Mouse (Mus musculus) CH12.LX (cell line): ENCODE measurements around the gene Unk. TPM values are rescaled to one million over a fixed set of nuclear protein-coding genes. Genes with fewer than 3 reads are reported as not detected.
A peak's percentile ranks its signal among the peaks of the same experiment; 100 is the strongest.

Experiments used
- DNase-seq: peaks from one replicate; pipeline ENCODE4 v3.0.0-alpha.2; 2013; ENCODE audit errors: extremely low read depth
- H3K27ac ChIP-seq: 2 replicates; pipeline ENCODE4 v1.5.1; 2012; ENCODE audit warnings: low read depth, mild to moderate bottlenecking, control low read depth, moderate library complexity; ENCODE audit not compliant: insufficient read depth
- H3K27me3 ChIP-seq: replicated peaks from 2 replicates; pipeline ENCODE3; 2012; ENCODE audit warnings: inconsistent platforms
- H3K36me3 ChIP-seq, 2 experiments: replicated peaks in 1 of 2; 2 replicates each; pipeline versions ENCODE3 to v1.6.1; 2012; ENCODE audit warnings: inconsistent platforms in 1 of 2, low read length in 1 of 2, mild to moderate bottlenecking in 1 of 2, mixed read lengths in 1 of 2, moderate library complexity in 1 of 2; ENCODE audit not compliant: control insufficient read depth in 1 of 2, insufficient read depth in 1 of 2
- H3K4me1 ChIP-seq, 2 experiments: 2 replicates each; pipeline ENCODE4 v1.6.1; 2012; ENCODE audit warnings: inconsistent platforms in 1 of 2, moderate library complexity in 1 of 2; ENCODE audit not compliant: insufficient read depth in 2 of 2, control insufficient read depth in 1 of 2
- H3K4me2 ChIP-seq: 2 replicates; pipeline ENCODE4 v1.6.1; 2012; ENCODE audit warnings: low read depth, mild to moderate bottlenecking, control low read depth; ENCODE audit not compliant: poor library complexity, insufficient read depth, severe bottlenecking
- H3K4me3 ChIP-seq, 3 experiments: fragments of 150-350 bp in 1 of 3; sonication (generic) in 1 of 3; replicated peaks in 1 of 3; 2 replicates each; pipeline versions ENCODE3 to v1.5.1; 2011 to 2012; ENCODE audit warnings: low read depth in 2 of 3, low read length in 2 of 3, mild to moderate bottlenecking in 2 of 3, moderate library complexity in 2 of 3, control low read depth in 1 of 3, improper control_type of control experiment in 1 of 3, inconsistent platforms in 1 of 3, mixed read lengths in 1 of 3; ENCODE audit not compliant: poor library complexity in 1 of 3
- H3K79me2 ChIP-seq: replicated peaks from 2 replicates; pipeline ENCODE4 v1.6.1; 2012; ENCODE audit warnings: mild to moderate bottlenecking, moderate library complexity; ENCODE audit not compliant: control insufficient read depth, poor library complexity, insufficient read depth, severe bottlenecking; ENCODE audit errors: extremely low read depth
- H3K9ac ChIP-seq: 2 replicates; pipeline ENCODE4 v1.6.1; 2012; ENCODE audit warnings: low read depth, mild to moderate bottlenecking, control low read depth, moderate library complexity; ENCODE audit not compliant: insufficient read depth
- H3K9me3 ChIP-seq: replicated peaks from 2 replicates; pipeline ENCODE3; 2012; ENCODE audit warnings: low read length, inconsistent platforms, mixed read lengths
- BHLHE40 ChIP-seq: IDR thresholded peaks from 2 replicates; pipeline ENCODE4 v1.6.1; 2011; ENCODE audit warnings: mild to moderate bottlenecking, low read depth, low read length, improper control_type of control experiment
- CHD1 ChIP-seq: IDR thresholded peaks from 2 replicates; pipeline ENCODE4 v1.6.1; 2012; ENCODE audit warnings: low read depth, low read length, improper control_type of control experiment, inconsistent platforms
- CHD2 ChIP-seq: IDR thresholded peaks from 2 replicates; pipeline ENCODE4 v1.6.1; 2011; ENCODE audit warnings: low read length, improper control_type of control experiment
- CTCF ChIP-seq, 2 experiments: IDR thresholded peaks in 1 of 2; conservative IDR thresholded peaks in 1 of 2; 2 replicates each; pipeline ENCODE4 v1.5.1; 2011 to 2012; ENCODE audit warnings: low read depth in 2 of 2, low read length in 2 of 2, improper control_type of control experiment in 1 of 2, inconsistent platforms in 1 of 2, mild to moderate bottlenecking in 1 of 2, moderate library complexity in 1 of 2
- E2F4 ChIP-seq: IDR thresholded peaks from 2 replicates; pipeline ENCODE4 v1.6.1; 2011; ENCODE audit warnings: low read depth, low read length, improper control_type of control experiment; ENCODE audit not compliant: insufficient replicate concordance
- ELF1 ChIP-seq: IDR thresholded peaks from 2 replicates; pipeline ENCODE4 v1.6.1; 2014; ENCODE audit warnings: low read depth, mild to moderate bottlenecking, inconsistent platforms, low read length, improper control_type of control experiment
- EP300 ChIP-seq: IDR thresholded peaks from 2 replicates; pipeline ENCODE4 v1.6.1; 2011; ENCODE audit warnings: low read length, improper control_type of control experiment
- ETS1 ChIP-seq: conservative IDR thresholded peaks from 2 replicates; pipeline ENCODE4 v1.6.1; 2012; ENCODE audit warnings: low read depth, mild to moderate bottlenecking, inconsistent platforms, low read length, improper control_type of control experiment, moderate library complexity
- GABPA ChIP-seq: IDR thresholded peaks from 2 replicates; pipeline ENCODE4 v1.6.1; 2012; ENCODE audit warnings: low read depth, low read length, improper control_type of control experiment, inconsistent platforms; ENCODE audit not compliant: insufficient replicate concordance
- HCFC1 ChIP-seq: IDR thresholded peaks from 2 replicates; pipeline ENCODE4 v1.6.1; 2012; ENCODE audit warnings: low read depth, mild to moderate bottlenecking, inconsistent platforms, low read length, improper control_type of control experiment
- IRF4 ChIP-seq: IDR thresholded peaks from 2 replicates; pipeline ENCODE4 v1.6.1; 2014; ENCODE audit warnings: low read depth, mild to moderate bottlenecking, inconsistent platforms, low read length, improper control_type of control experiment
- JUND ChIP-seq: conservative IDR thresholded peaks from 2 replicates; pipeline ENCODE4 v1.6.1; 2011; ENCODE audit warnings: low read depth, low read length, improper control_type of control experiment
- KAT2A ChIP-seq: IDR thresholded peaks from 2 replicates; pipeline ENCODE4 v1.6.1; 2012; ENCODE audit warnings: low read length, improper control_type of control experiment, inconsistent platforms; ENCODE audit not compliant: insufficient replicate concordance
- MAFK ChIP-seq: IDR thresholded peaks from 2 replicates; pipeline ENCODE4 v1.6.1; 2011; ENCODE audit warnings: low read length, improper control_type of control experiment; ENCODE audit not compliant: insufficient replicate concordance
- MAX ChIP-seq: IDR thresholded peaks from 2 replicates; pipeline ENCODE4 v1.6.1; 2011; ENCODE audit warnings: low read length, improper control_type of control experiment
- MYC ChIP-seq: IDR thresholded peaks from 2 replicates; pipeline ENCODE4 v1.6.1; 2011; ENCODE audit warnings: low read depth, mild to moderate bottlenecking, improper control_type of control experiment, low read length
- NRF1 ChIP-seq: IDR thresholded peaks from 2 replicates; pipeline ENCODE4 v1.6.1; 2014; ENCODE audit warnings: low read depth, mild to moderate bottlenecking, inconsistent platforms, low read length, improper control_type of control experiment, moderate library complexity
- PAX5 ChIP-seq: IDR thresholded peaks from 2 replicates; pipeline ENCODE4 v1.6.1; 2012; ENCODE audit warnings: low read length, inconsistent platforms, mixed read lengths
- POLR2A ChIP-seq: IDR thresholded peaks from 2 replicates; pipeline ENCODE4 v1.6.1; 2011; ENCODE audit warnings: low read depth, mild to moderate bottlenecking, improper control_type of control experiment, low read length
- RAD21 ChIP-seq: IDR thresholded peaks from 2 replicates; pipeline ENCODE4 v1.6.1; 2011; ENCODE audit warnings: low read depth, mild to moderate bottlenecking, low read length, improper control_type of control experiment, moderate library complexity
- RCOR1 ChIP-seq: conservative IDR thresholded peaks from 2 replicates; pipeline ENCODE4 v1.6.1; 2012; ENCODE audit warnings: low read depth, mild to moderate bottlenecking, inconsistent platforms, low read length, improper control_type of control experiment
- TBP ChIP-seq: conservative IDR thresholded peaks from 2 replicates; pipeline ENCODE4 v1.6.1; 2011; ENCODE audit warnings: low read depth, low read length, improper control_type of control experiment
- UBTF ChIP-seq: IDR thresholded peaks from 2 replicates; pipeline ENCODE4 v1.6.1; 2012; ENCODE audit warnings: low read depth, mild to moderate bottlenecking, inconsistent platforms, low read length, improper control_type of control experiment, moderate library complexity
- USF2 ChIP-seq: conservative IDR thresholded peaks from 2 replicates; pipeline ENCODE4 v1.6.1; 2011; ENCODE audit warnings: low read depth, low read length, improper control_type of control experiment
- ZKSCAN1 ChIP-seq: IDR thresholded peaks from 2 replicates; pipeline ENCODE4 v1.6.1; 2012; ENCODE audit warnings: low read depth, inconsistent platforms, low read length, improper control_type of control experiment, borderline replicate concordance
- ZMIZ1 ChIP-seq: IDR thresholded peaks from 2 replicates; pipeline ENCODE4 v1.6.1; 2012; ENCODE audit warnings: low read depth, mild to moderate bottlenecking, inconsistent platforms, low read length, improper control_type of control experiment
- ZNF384 ChIP-seq: IDR thresholded peaks from 2 replicates; pipeline ENCODE4 v1.6.1; 2012; ENCODE audit warnings: low read depth, low read length, improper control_type of control experiment, inconsistent platforms
- dilution Hi-C: fragments of 300-500 bp; cut with MboI; formaldehyde crosslinking; loops from 2 replicates; pipeline ENCODE4 v1.14.3; 2020; ENCODE audit warnings: low sequenced_read_pairs; ENCODE audit not compliant: extremely low pct_unique_long_range_greater_than_20kb, extremely low pct_ligation_motif_present
- in situ Hi-C: fragments of 300-500 bp; cut with MboI; formaldehyde crosslinking; loops from 3 replicates; pipeline ENCODE4 v1.14.3; 2019; ENCODE audit warnings: low sequenced_read_pairs, low pct_ligation_motif_present, low pct_unique_long_range_greater_than_20kb, mixed read lengths
- polyA plus RNA-seq: library from polyadenylated mRNA; unstranded; fragments of >175 nt; gene quantifications from 2 replicates; pipeline ENCODE4 v1.2.1, GENCODE M21; 2012; ENCODE audit warnings: low read depth; ENCODE audit not compliant: insufficient read length
- total RNA-seq, 2 experiments: library from RNA; depleted of rRNA; stranded (reverse); fragments of 300-350 nt in 1 of 2; fragments of >200 nt in 1 of 2; gene quantifications; 2 replicates each; pipeline ENCODE4 v1.2.3; 2012 to 2014

Unk gene
- total and polyA plus RNA-seq, 3 experiments = 20.9 to 35.0 (median 24.7) TPM

GRCm38 (mm10) chr11:116036671-116037070, 6.5 kb downstream of the Unk start:
- in situ Hi-C loops = no loop called here

DNA sequence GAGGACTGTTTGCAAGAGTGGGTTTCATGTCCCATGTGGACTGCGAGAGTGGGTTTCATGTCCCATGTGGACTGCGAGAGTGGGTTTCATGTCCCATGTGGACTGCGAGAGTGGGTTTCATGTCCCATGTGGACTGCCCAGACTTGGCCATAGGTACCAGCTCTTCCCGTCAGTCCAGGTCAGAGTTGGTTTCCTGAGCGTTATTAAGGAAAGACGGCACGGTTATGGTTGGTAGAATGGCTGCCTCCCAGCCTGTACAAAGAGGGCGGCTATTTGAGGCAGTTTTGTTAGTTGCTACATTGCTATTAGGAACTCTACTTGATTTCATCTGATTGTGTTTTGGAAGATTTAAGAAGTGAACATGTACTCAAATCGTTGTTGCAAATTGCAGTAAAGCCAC, 7.7 kb downstream of the Unk start:
- H3K4me1 ChIP-seq = peaks cover 0 to 9% of the 10 kb centered on the region in 2 experiments; a peak in 2 of 4 replicates
- dilution Hi-C loops = no loop called here

More at GRCm38 (mm10) chr11:116036671-116037070, 6.5 kb downstream of the Unk start:
- H3K27me3 ChIP-seq = no peaks in the 10 kb centered on the region
- peaks cover 0 to 19% of the 10 kb centered on the region in 2 experiments; a peak in 2 of 4 replicates for H3K4me1 ChIP-seq
- DNase-seq = no peak
- H3K4me2 ChIP-seq = no peak overlapping the region
- H3K27ac ChIP-seq = no peak overlapping the region
- peaks cover 30 to 71% of the 10 kb centered on the region in 2 experiments for H3K36me3 ChIP-seq
- H3K9ac ChIP-seq = no peak overlapping the region
- peaks cover 4% of the 10 kb centered on the region for H3K9me3 ChIP-seq
- dilution Hi-C loops = no loop called here
- no peak overlapping the region for H3K4me3 ChIP-seq
- TF ChIP-seq CHD2 (no peak), ZNF384 (peak; percentile 18; the same call in 1 of the 2 replicates)
- H3K79me2 ChIP-seq = peaks cover 75% of the 10 kb centered on the region

GRCm38 (mm10) chr11:116040593-116040992, 10.5 kb downstream of the Unk start:
- Histone ChIP-seq H3K4me1 (no peaks in the 10 kb centered on the region), H3K9me3 (peaks cover 7% of the 10 kb centered on the region), H3K27ac (no peak overlapping the region), H3K9ac (no peak overlapping the region), H3K27me3 (no peaks in the 10 kb centered on the region), H3K4me2 (no peak overlapping the region), H3K36me3 (peaks cover 44 to 82% of the 10 kb centered on the region in 2 experiments), H3K4me3 (no peak overlapping the region), H3K79me2 (peaks cover 52% of the 10 kb centered on the region)
- TF ChIP-seq IRF4 (no peak), RAD21 (no peak), ZNF384 (no peak), E2F4 (no peak), JUND (no peak), CHD1 (no peak), HCFC1 (no peak), PAX5 (no peak), CHD2 (no peak), NRF1 (no peak), MAFK (no peak), RCOR1 (no peak), ELF1 (no peak), TBP (no peak), EP300 (no peak), BHLHE40 (no peak), POLR2A (no peak), MAX (no peak)
- in situ Hi-C loops (no loop called here), dilution Hi-C loops (no loop called here)
- no peak for DNase-seq

More for the DNA sequence above, 7.7 kb downstream of the Unk start:
- no peak overlapping the region for H3K9ac ChIP-seq
- no peaks in the 10 kb centered on the region for H3K27me3 ChIP-seq
- TF ChIP-seq UBTF (no peak), ZMIZ1 (no peak), USF2 (no peak), ETS1 (no peak), CHD2 (no peak), MYC (no peak), GABPA (no peak), KAT2A (no peak), ZKSCAN1 (no peak), NRF1 (no peak), ELF1 (no peak), TBP (no peak), CTCF (conservative IDR thresholded peaks at IDR 0.05 in 1 of 2, IDR thresholded peaks at IDR 0.05 in 1 of 2; ENCODE audit: low read depth in 2 of 2, low read length in 2 of 2) (no peak)
- in situ Hi-C loops = no loop called here
- no peak overlapping the region for H3K27ac ChIP-seq
- H3K9me3 ChIP-seq = peaks cover 7% of the 10 kb centered on the region
- no peak for DNase-seq
- peaks cover 37 to 75% of the 10 kb centered on the region in 2 experiments for H3K36me3 ChIP-seq
- H3K4me2 ChIP-seq = no peak overlapping the region
- peaks cover 70% of the 10 kb centered on the region for H3K79me2 ChIP-seq
- H3K4me3 ChIP-seq = no peak overlapping the region
